Mouse (Mus musculus) thymus, postnatal 14 days (tissue): ENCODE data around the gene Vmn1r1.

ENCODE experiments used
- DNase-seq: peaks from one replicate; pipeline ENCODE4 v3.0.0; 2021

Gene Vmn1r1

GRCm38 (mm10) chr1:182137204-182138125, 26.8 kb downstream of the Vmn1r1 start:
- DNase-seq = no peak

- peak; percentile 50 for DNase-seq
Observed at GRCm38 (mm10) chr1:182130830-182131229, 33.5 kb downstream of the Vmn1r1 start.

- DNase-seq = peak; percentile 91
Observed at GRCm38 (mm10) chr1:182124924-182125368, 39.3 kb downstream of the Vmn1r1 start.

GRCm38 (mm10) chr1:182124506-182124905, 39.8 kb downstream of the Vmn1r1 start, which contains the start of gene Srp9:
Gene Srp9, plus strand, starts transcription at chr1:182124737.
- peak; percentile 99 for DNase-seq

- DNase-seq = no peak
Observed at GRCm38 (mm10) chr1:182122413-182122812, 41.9 kb downstream of the Vmn1r1 start.

GRCm38 (mm10) chr1:182115651-182116408, 48.5 kb downstream of the Vmn1r1 start:
- DNase-seq = no peak

- DNase-seq = peak; percentile 67
Observed at GRCm38 (mm10) chr1:182115197-182115596, 49.1 kb downstream of the Vmn1r1 start.

- DNase-seq = no peak
Observed at GRCm38 (mm10) chr1:182113587-182114500, 50.4 kb downstream of the Vmn1r1 start.

- no peak for DNase-seq
Observed at GRCm38 (mm10) chr1:182113131-182113530, 51.2 kb downstream of the Vmn1r1 start.

GRCm38 (mm10) chr1:182112385-182112784, 51.9 kb downstream of the Vmn1r1 start:
- no peak for DNase-seq

- DNase-seq = no peak
Observed at GRCm38 (mm10) chr1:182111386-182112317, 52.6 kb downstream of the Vmn1r1 start.

GRCm38 (mm10) chr1:182110708-182111385, 53.4 kb downstream of the Vmn1r1 start:
- no peak for DNase-seq

GRCm38 (mm10) chr1:182110185-182110584, 54.1 kb downstream of the Vmn1r1 start:
- DNase-seq = no peak

GRCm38 (mm10) chr1:182108397-182109099, 55.7 kb downstream of the Vmn1r1 start:
- DNase-seq = peak; percentile 33

- DNase-seq = no peak
Observed at GRCm38 (mm10) chr1:182107251-182107650, 57.0 kb downstream of the Vmn1r1 start.

- no peak for DNase-seq
Observed at GRCm38 (mm10) chr1:182105023-182105422, 59.3 kb downstream of the Vmn1r1 start.
